Mouse (Mus musculus): ENCODE measurements around the gene Tmem168. TPM values are rescaled to one million over a fixed set of nuclear protein-coding genes. Genes with fewer than 3 reads are reported as not detected.

The Tmem168 gene
- total RNA-seq (2012; rRNA removed), result 20.5 and 23.0 TPM in 2 replicates
- 10 to 100 TPM in 1 of 2 experiments, not detected in 1; 12.0 TPM for polyA plus RNA-seq (2012; ENCODE audit: insufficient read depth in 1 of 2, insufficient read length in 2 of 2, low read depth in 1 of 2, low replicate concordance in 2 of 2, missing spikeins in 1 of 2)

- Histone ChIP-seq H3K27me3 (ENCODE audit: control insufficient read depth in 1 of 2, insufficient read depth in 2 of 2, low read length in 2 of 2) (no peaks in the 10 kb centered on the region), H3K4me1 (ENCODE audit: control insufficient read depth in 1 of 2, insufficient read depth in 2 of 2, low read length in 2 of 2) (peaks cover 17 to 26% of the 10 kb centered on the region in 2 experiments), H3K27ac (ENCODE audit: control insufficient read depth, low read depth, low read length) (peak within 1 kb of the TSS; percentile 91), H3K4me3 (ENCODE audit: control insufficient read depth in 1 of 2, insufficient read depth in 1 of 2, low read depth in 2 of 2, low read length in 2 of 2) (peak within 1 kb of the TSS; percentile 72 to 94), H3K9me3 (replicated peaks; ENCODE audit: insufficient read depth, low read length) (no peaks in the 10 kb centered on the region), H3K79me2 (ENCODE audit: control insufficient read depth, insufficient read depth, low read length, poor library complexity) (peaks cover 10% of the 10 kb centered on the region; the same call in 1 of the 2 replicates), H3K36me3 (ENCODE audit: control insufficient read depth in 1 of 2, insufficient read depth in 2 of 2, low read length in 2 of 2) (peaks cover 0 to 36% of the 10 kb centered on the region in 2 experiments; a peak in 2 of 4 replicates), H3K9ac (ENCODE audit: control insufficient read depth, low read depth, low read length, poor library complexity, severe bottlenecking) (peak within 1 kb of the TSS; percentile 92)
- peak; percentile 90 for DNase-seq (ENCODE audit: low read depth, low spot score)
- TF ChIP-seq CHD2 (IDR thresholded peaks at IDR 0.05; ENCODE audit: low read length) (no peak), ELF1 (IDR thresholded peaks at IDR 0.05; ENCODE audit: low read depth, low read length) (peak; percentile 70; the same call in 1 of the 2 replicates), MAX (IDR thresholded peaks at IDR 0.05; ENCODE audit: low read length) (peak; percentile 53), POLR2A (IDR thresholded peaks at IDR 0.05; ENCODE audit: control insufficient read depth in 1 of 2, insufficient read depth in 1 of 2, low read depth in 1 of 2, low read length in 2 of 2, poor library complexity in 1 of 2) (peak; percentile 83 to 88), TBP (IDR thresholded peaks at IDR 0.05; ENCODE audit: low read depth, low read length) (peak; percentile 60; the same call in 1 of the 2 replicates), MXI1 (IDR thresholded peaks at IDR 0.05; ENCODE audit: low read depth, low read length) (peak; percentile 73), RCOR1 (IDR thresholded peaks at IDR 0.05; ENCODE audit: low read depth, low read length) (peak; percentile 2; the same call in 1 of the 2 replicates), USF2 (IDR thresholded peaks at IDR 0.05; ENCODE audit: borderline replicate concordance in 1 of 2, insufficient read depth in 1 of 2, low read depth in 1 of 2, low read length in 2 of 2) (no peak), ZC3H11A (IDR thresholded peaks at IDR 0.05; ENCODE audit: low read depth, low read length) (no peak), BHLHE40 (IDR thresholded peaks at IDR 0.05; ENCODE audit: borderline replicate concordance, low read depth, low read length) (no peak), JUND (IDR thresholded peaks at IDR 0.05; ENCODE audit: low read depth, low read length) (no peak), POLR2AphosphoS2 (IDR thresholded peaks at IDR 0.05; ENCODE audit: low read length) (peak; percentile 64; the same call in 1 of the 2 replicates), CTCF (IDR thresholded peaks at IDR 0.05 in 2 of 3, conservative IDR thresholded peaks at IDR 0.05 in 1 of 3; ENCODE audit: control insufficient read depth in 1 of 3, insufficient read depth in 1 of 3, low read depth in 2 of 3, low read length in 3 of 3, poor library complexity in 1 of 3, severe bottlenecking in 1 of 3) (no peak), MAFK (IDR thresholded peaks at IDR 0.05; ENCODE audit: borderline replicate concordance, low read depth, low read length) (no peak), MYC (IDR thresholded peaks at IDR 0.05; ENCODE audit: low read depth, low read length) (0 out of 2 replicates have a peak, but pooled peaks have one; percentile 35), POLR2AphosphoS5 (IDR thresholded peaks at IDR 0.05; ENCODE audit: borderline replicate concordance, low read depth, low read length) (no peak), MEF2A (IDR thresholded peaks at IDR 0.05; ENCODE audit: extremely low read depth, insufficient replicate concordance, low read depth, low read length, poor library complexity, severe bottlenecking) (no peak), TCF12 (IDR thresholded peaks at IDR 0.05; ENCODE audit: low read depth, low read length) (peak; percentile 68), ZNF384 (IDR thresholded peaks at IDR 0.05; ENCODE audit: low read depth, low read length) (no peak), ETS1 (IDR thresholded peaks at IDR 0.05; ENCODE audit: low read depth, low read length) (0 out of 2 replicates have a peak, but pooled peaks have one; percentile 29), E2F4 (IDR thresholded peaks at IDR 0.05; ENCODE audit: borderline replicate concordance, low read depth, low read length) (no peak), ZKSCAN1 (IDR thresholded peaks at IDR 0.05; ENCODE audit: low read depth, low read length) (no peak), EP300 (IDR thresholded peaks at IDR 0.05; ENCODE audit: low read depth in 1 of 2, low read length in 2 of 2) (peak in 1 of 2 experiments; percentile 44; a peak in 2 of 4 replicates), USF1 (IDR thresholded peaks at IDR 0.05; ENCODE audit: low read depth, low read length) (no peak), NRF1 (IDR thresholded peaks at IDR 0.05; ENCODE audit: insufficient read depth, low read depth, low read length, poor library complexity, severe bottlenecking) (0 out of 2 replicates have a peak, but pooled peaks have one; percentile 18), MYB (IDR thresholded peaks at IDR 0.05; ENCODE audit: low read depth, low read length) (no peak), CHD1 (IDR thresholded peaks at IDR 0.05; ENCODE audit: low read depth, low read length) (no peak), TAL1 (IDR thresholded peaks at IDR 0.05; ENCODE audit: low read length) (no peak), SMC3 (IDR thresholded peaks at IDR 0.05; ENCODE audit: low read depth, low read length) (no peak), SIN3A (IDR thresholded peaks at IDR 0.05; ENCODE audit: low read length) (peak; percentile 64; the same call in 1 of the 2 replicates), GABPA (IDR thresholded peaks at IDR 0.05; ENCODE audit: low read depth, low read length) (no peak), NELFE (IDR thresholded peaks at IDR 0.05; ENCODE audit: low read depth, low read length) (peak; percentile 77), RAD21 (IDR thresholded peaks at IDR 0.05; ENCODE audit: low read depth, low read length) (no peak), ZMIZ1 (IDR thresholded peaks at IDR 0.05; ENCODE audit: low read depth, low read length) (peak; percentile 74)
These were observed at the start of gene Tmem168 for GRCm38 (mm10) chr6:13607621-13608493. TSS of gene Tmem168 (minus strand) at chr6:13608100.
